Mouse (Mus musculus): ENCODE data around the gene Ppm1h. TPM values are rescaled to one million over a fixed set of nuclear protein-coding genes. Genes with fewer than 3 reads are reported as not detected.

The Ppm1h gene
- total and polyA plus RNA-seq, 2 experiments from 2014 or later, result 50.3 to 60.2 TPM

DNA sequence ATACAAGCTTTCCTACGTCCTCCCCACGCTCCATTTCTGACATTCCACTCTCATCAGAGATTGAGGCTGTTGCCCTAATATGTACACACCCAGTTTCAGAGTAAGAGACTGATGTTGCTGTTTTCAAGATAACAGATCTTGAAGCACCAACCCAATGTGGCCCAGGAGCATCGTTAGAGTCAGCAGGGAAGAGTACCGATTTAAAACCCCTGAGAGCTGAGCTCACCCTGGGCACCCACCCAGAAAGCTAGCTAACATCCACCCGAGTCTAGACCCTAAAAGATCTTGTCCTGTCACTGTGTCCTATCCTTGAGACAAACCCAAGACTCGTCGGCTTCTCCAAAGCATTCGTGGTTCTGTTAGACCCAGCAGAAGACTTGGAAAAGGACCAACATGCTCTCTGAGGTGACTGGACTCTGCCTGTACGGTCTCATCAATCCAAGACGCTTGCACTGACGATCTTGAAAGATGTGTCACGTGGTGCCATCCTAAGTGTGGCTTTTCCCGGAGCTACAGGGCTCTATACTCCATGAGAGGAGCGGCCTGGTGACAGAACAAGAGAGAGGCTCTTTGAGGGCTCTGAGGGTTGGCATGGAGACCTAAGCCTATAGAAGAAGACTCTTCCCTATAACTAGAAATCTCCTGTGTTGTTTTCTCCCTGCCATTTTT, 212.3 kb downstream of the Ppm1h start:
- Histone ChIP-seq H3K9ac (replicated peaks; ENCODE audit: low read length) (no peak overlapping the region), H3K27me3 (ENCODE audit: insufficient read depth, low read length) (no peaks in the 10 kb centered on the region), H3K9me3 (ENCODE audit: low read length) (no peaks in the 10 kb centered on the region), H3K36me3 (ENCODE audit: insufficient read depth, low read length) (no peaks in the 10 kb centered on the region), H3K4me2 (ENCODE audit: low read depth, low read length) (no peak overlapping the region), H3K4me3 (ENCODE audit: low read length) (no peak overlapping the region), H3K4me1 (ENCODE audit: insufficient read depth, low read length) (peaks cover 30% of the 10 kb centered on the region), H3K27ac (peak overlapping the region; percentile 8; the same call in 1 of the 2 replicates)
- WGBS, result 77% methylated on average over 14 of the region's 14 CpGs
- no peak for DNase-seq (ENCODE audit: low spot score)
- no peak for ATAC-seq
- no peak for TF ChIP-seq CTCF (IDR thresholded peaks at IDR 0.05; ENCODE audit: low read depth)

DNA sequence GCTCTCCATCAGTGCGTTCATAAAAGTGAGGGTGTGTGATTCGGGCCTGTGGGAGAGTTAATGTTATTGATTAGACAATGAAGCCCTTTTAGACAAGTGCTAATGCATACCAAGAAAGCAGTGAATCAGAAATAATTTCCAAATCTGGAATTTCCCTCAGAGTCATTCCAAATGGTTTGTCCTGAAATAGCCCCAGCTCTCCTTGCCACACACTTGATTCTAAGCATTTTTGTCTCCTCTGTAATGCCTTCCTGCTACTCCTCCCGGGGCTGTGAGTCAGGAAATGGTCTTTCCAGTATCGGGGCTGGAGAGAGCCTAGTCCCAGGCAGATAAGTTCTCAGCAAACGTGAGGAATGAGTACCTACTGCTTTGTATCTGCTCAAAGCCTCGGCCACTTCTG, 212.9 kb downstream of the Ppm1h start:
- peaks cover 29% of the 10 kb centered on the region for H3K4me1 ChIP-seq (ENCODE audit: insufficient read depth, low read length)
- DNase-seq (ENCODE audit: low spot score), result no peak

DNA sequence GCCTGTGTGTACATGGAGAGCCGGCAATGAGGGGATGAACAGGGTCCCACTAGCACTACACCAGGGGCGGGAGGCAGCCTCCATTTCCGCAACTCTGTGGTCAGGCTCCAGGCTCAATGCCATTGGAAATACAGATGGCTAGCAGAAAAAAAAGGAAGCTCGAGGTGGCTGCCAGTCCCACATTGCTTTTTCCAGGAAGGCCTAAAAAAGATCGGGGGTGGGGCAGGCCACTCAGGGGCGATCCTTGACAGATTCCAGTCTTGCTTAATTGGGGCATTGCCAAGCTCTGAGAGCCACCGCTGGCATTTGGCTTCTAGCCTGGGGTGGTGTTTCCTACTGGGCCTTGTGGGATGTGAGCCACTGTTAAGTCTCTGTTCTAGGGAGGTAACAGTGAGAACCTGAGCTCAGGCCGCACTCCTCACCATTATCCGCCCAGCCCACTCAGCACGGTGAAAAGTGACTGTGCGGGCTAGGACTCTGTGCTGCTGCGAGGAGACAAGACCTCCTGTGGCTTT, 216.1 kb downstream of the Ppm1h start:
- 27% methylated on average over 12 of the region's 12 CpGs for WGBS
- Histone ChIP-seq H3K4me3 (ENCODE audit: low read length) (no peak overlapping the region), H3K4me2 (ENCODE audit: low read depth, low read length) (0 out of 2 replicates have a peak overlapping the region, but pooled peaks have one; percentile 4), H3K27me3 (ENCODE audit: insufficient read depth, low read length) (no peaks in the 10 kb centered on the region), H3K36me3 (ENCODE audit: insufficient read depth, low read length) (no peaks in the 10 kb centered on the region), H3K9ac (replicated peaks; ENCODE audit: low read length) (no peak overlapping the region), H3K27ac (peak overlapping the region; percentile 55; the same call in 1 of the 2 replicates), H3K9me3 (ENCODE audit: low read length) (no peaks in the 10 kb centered on the region), H3K4me1 (ENCODE audit: insufficient read depth, low read length) (peaks cover 9% of the 10 kb centered on the region; the same call in 1 of the 2 replicates)
- peak; percentile 78 for ATAC-seq
- no peak for TF ChIP-seq CTCF (IDR thresholded peaks at IDR 0.05; ENCODE audit: low read depth)
- DNase-seq (ENCODE audit: low spot score), result peak; percentile 79

More for the DNA sequence above, 212.9 kb downstream of the Ppm1h start:
- Histone ChIP-seq H3K27me3 (ENCODE audit: insufficient read depth, low read length) (no peaks in the 10 kb centered on the region), H3K36me3 (ENCODE audit: insufficient read depth, low read length) (no peaks in the 10 kb centered on the region), H3K9ac (replicated peaks; ENCODE audit: low read length) (no peak overlapping the region), H3K4me3 (ENCODE audit: low read length) (no peak overlapping the region), H3K27ac (no peak overlapping the region), H3K4me2 (ENCODE audit: low read depth, low read length) (no peak overlapping the region), H3K9me3 (ENCODE audit: low read length) (no peaks in the 10 kb centered on the region)
- no peak for ATAC-seq
- no peak for TF ChIP-seq CTCF (IDR thresholded peaks at IDR 0.05; ENCODE audit: low read depth)
- WGBS, result 73% methylated on average over 6 of the region's 6 CpGs

DNA sequence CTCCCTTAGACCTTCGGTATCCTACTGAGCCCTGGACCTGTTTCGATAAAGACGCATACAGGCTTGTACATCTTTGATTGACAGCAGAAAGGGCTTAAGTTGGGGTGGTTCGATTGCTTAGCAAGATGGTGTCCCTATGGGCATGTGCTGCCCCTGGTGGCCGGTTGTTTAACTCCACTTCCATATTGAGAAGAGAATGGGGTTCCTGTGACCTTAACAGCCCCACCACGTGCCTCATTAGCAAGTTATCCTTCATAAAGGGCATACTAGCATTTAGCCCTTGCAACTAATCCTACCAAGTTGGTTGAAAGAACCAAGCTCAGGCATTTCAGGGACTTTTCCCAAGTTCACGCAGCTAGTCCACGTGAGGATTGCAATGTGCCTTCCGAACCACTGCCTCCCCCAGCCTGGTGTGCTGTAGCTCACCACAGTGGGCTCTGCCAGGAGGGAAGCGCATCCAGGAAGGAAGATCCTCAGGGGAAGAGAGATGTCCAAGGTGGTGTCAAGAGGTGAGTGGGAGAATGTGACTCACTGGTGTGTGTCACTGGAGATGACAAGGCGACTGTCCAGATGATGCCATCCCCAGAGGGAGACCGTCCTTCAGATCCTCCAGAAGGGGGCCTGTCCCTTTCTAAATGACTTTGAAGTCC, 216.7 kb downstream of the Ppm1h start:
- ATAC-seq (peak; percentile 63), DNase-seq (ENCODE audit: low spot score) (peak; percentile 77)
- no peaks in the 10 kb centered on the region for H3K27me3 ChIP-seq (ENCODE audit: insufficient read depth, low read length)
- peak overlapping the region; percentile 55; the same call in 1 of the 2 replicates for H3K27ac ChIP-seq
- no peak overlapping the region for H3K4me3 ChIP-seq (ENCODE audit: low read length)
- no peaks in the 10 kb centered on the region for H3K36me3 ChIP-seq (ENCODE audit: insufficient read depth, low read length)
- TF ChIP-seq CTCF (IDR thresholded peaks at IDR 0.05; ENCODE audit: low read depth), result peak; percentile 80
- no peak overlapping the region for H3K9ac ChIP-seq (replicated peaks; ENCODE audit: low read length)
- peaks cover 4% of the 10 kb centered on the region; the same call in 1 of the 2 replicates for H3K4me1 ChIP-seq (ENCODE audit: insufficient read depth, low read length)
- no peaks in the 10 kb centered on the region for H3K9me3 ChIP-seq (ENCODE audit: low read length)
- 60% methylated on average over 12 of the region's 12 CpGs for WGBS
- H3K4me2 ChIP-seq (ENCODE audit: low read depth, low read length), result no peak overlapping the region

DNA sequence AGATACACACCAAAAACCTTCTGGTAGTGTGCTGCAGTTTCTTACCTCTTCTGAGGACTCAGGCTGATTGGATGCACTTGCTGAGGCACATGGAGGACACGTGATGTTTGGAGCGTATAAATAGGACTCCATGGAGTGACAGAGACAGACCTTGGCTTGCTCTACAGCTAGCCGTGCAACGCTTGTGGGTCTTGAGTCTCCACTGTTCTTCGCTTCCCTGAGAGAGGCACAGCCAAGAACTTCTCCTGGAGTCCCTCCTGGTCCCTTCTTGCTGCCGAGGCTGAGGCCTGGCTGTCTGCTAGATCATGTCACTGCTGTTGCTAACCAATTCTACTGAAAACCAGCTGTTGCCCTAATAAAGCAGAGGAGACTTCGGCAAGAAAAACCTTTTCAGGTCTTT, 221.4 kb downstream of the Ppm1h start:
- 64% methylated on average over 7 of the region's 7 CpGs for WGBS

DNA sequence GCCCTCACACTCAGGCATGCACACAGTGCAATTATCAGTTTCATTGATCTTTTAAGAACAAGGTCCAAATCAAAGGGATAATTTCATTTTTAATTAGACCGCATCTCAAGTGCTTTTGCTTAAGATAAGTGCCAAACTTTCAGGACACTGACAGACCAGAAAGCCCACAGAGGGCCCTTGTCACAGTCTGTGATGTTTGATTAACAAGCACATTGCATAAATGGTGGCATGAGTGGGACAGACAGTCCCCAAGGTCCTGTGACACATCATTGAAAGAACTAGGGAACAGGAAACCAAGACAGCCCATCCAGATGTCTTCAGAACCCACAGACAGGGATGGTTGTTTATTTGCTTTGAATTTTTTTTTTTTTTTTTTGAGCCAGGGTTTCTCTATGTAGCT, 221.9 kb downstream of the Ppm1h start:
- Histone ChIP-seq H3K36me3 (ENCODE audit: insufficient read depth, low read length) (0 out of 2 replicates have a peak, but pooled peaks cover 4% of the 10 kb centered on the region), H3K27me3 (ENCODE audit: insufficient read depth, low read length) (no peaks in the 10 kb centered on the region), H3K27ac (no peak overlapping the region), H3K9ac (replicated peaks; ENCODE audit: low read length) (no peak overlapping the region), H3K9me3 (ENCODE audit: low read length) (no peaks in the 10 kb centered on the region), H3K4me2 (ENCODE audit: low read depth, low read length) (no peak overlapping the region), H3K4me3 (ENCODE audit: low read length) (no peak overlapping the region), H3K4me1 (ENCODE audit: insufficient read depth, low read length) (0 out of 2 replicates have a peak, but pooled peaks cover 4% of the 10 kb centered on the region)
- DNase-seq (ENCODE audit: low spot score) (no peak), ATAC-seq (no peak)
- 86% methylated on average over 1 of the region's 1 CpGs for WGBS
- TF ChIP-seq CTCF (IDR thresholded peaks at IDR 0.05; ENCODE audit: low read depth), result no peak

More for the DNA sequence above, 221.4 kb downstream of the Ppm1h start:
- H3K4me1 ChIP-seq (ENCODE audit: insufficient read depth, low read length), result 0 out of 2 replicates have a peak, but pooled peaks cover 4% of the 10 kb centered on the region
- H3K9me3 ChIP-seq (ENCODE audit: low read length), result no peaks in the 10 kb centered on the region
- H3K4me3 ChIP-seq (ENCODE audit: low read length), result no peak overlapping the region
- no peak for DNase-seq (ENCODE audit: low spot score)
- no peak overlapping the region for H3K4me2 ChIP-seq (ENCODE audit: low read depth, low read length)
- no peak for TF ChIP-seq CTCF (IDR thresholded peaks at IDR 0.05; ENCODE audit: low read depth)
- 0 out of 2 replicates have a peak overlapping the region, but pooled peaks have one; percentile 26 for H3K27ac ChIP-seq
- H3K9ac ChIP-seq (replicated peaks; ENCODE audit: low read length), result no peak overlapping the region
- 0 out of 2 replicates have a peak, but pooled peaks cover 4% of the 10 kb centered on the region for H3K36me3 ChIP-seq (ENCODE audit: insufficient read depth, low read length)
- no peaks in the 10 kb centered on the region for H3K27me3 ChIP-seq (ENCODE audit: insufficient read depth, low read length)
- no peak for ATAC-seq

Measured in hindbrain, postnatal 0 days (tissue).